ENCODE assay signal across 8 mouse cellular contexts in the genomic region with DNA sequence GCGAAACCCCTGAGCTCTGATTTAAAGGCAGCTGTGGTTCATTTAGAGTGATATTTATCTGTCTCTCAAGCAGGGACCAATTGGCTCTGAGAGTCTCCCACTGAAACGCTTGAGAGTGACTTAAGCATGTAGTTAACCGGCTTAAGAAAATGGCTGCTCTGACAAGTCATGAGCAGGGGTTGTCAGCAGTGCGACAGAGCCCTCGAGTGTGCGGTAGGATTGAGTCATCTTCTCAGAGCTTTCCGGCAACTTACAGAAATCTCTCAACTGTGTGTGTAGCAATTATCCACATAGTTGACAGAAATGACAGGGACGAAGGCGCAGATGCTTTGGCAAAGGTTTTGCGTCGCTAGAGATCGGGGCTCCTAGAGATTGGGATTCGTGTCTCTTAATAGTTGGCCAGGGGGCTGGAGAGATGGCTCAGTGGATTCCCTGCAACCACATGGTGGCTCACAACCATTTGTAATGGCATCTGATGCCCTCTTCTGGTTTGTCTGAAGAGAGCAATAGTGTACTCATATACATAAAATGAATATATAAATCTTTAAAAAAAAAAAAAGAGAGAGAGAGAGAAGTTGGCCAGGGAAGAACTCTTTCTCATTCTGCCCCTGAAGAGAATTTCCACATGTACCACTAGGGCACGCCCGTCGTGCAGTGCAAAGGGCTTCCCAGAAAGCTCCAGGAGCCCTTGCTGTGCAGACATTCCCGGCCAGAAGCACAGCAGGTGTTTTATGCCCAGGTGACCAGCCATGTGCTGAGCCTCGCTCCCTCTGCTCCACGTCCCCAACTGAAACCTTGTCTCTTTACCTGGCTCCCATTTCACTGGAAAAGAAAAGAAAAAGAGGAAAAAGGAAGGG. TPM values are rescaled to one million over a fixed set of nuclear protein-coding genes. Genes with fewer than 3 reads are reported as not detected.
DNase-seq lines count a peak whose midpoint lies in the region; ATAC-seq and TF ChIP-seq lines count a peak whose summit lies in the region.
"Had no signal": no experiment of that assay in that cellular context is flagged by ENCODE, and none has a peak within 500 bp of the region (broad histone marks: within the 10 kb centered on the region; RNA-seq: fewer than 3 reads in every experiment).

No protein-coding gene starts in this region.

- H3K27me3 ChIP-seq in hindbrain, embryonic 14.5 days (ENCODE audit: control insufficient read depth, insufficient read depth, low read length) = no peaks in the 10 kb centered on the region
- H3K27me3 ChIP-seq in hindbrain, embryonic 10.5 days (ENCODE audit: insufficient read depth, poor library complexity, severe bottlenecking) = no peaks in the 10 kb centered on the region; the same call in 1 of the 2 replicates
- peaks cover 6% of the 10 kb centered on the region for H3K27me3 ChIP-seq in CH12.LX (replicated peaks)
- H3K27me3 ChIP-seq: liver, embryonic 15.5 days had no signal

- H3K79me2 ChIP-seq in CH12.LX (replicated peaks; ENCODE audit: control insufficient read depth, extremely low read depth, insufficient read depth, poor library complexity, severe bottlenecking) = no peaks in the 10 kb centered on the region

- H3K9me3 ChIP-seq in hindbrain, embryonic 14.5 days (ENCODE audit: control insufficient read depth, low read length) = no peaks in the 10 kb centered on the region
- H3K9me3 ChIP-seq in hindbrain, embryonic 10.5 days = no peaks in the 10 kb centered on the region
- H3K9me3 ChIP-seq in CH12.LX (replicated peaks; ENCODE audit: low read length) = no peaks in the 10 kb centered on the region
- H3K9me3 ChIP-seq: liver, embryonic 15.5 days had no signal

- no peak overlapping the region for H3K9ac ChIP-seq in hindbrain, embryonic 14.5 days
- no peak overlapping the region for H3K9ac ChIP-seq in CH12.LX (ENCODE audit: insufficient read depth, low read depth)
- H3K9ac ChIP-seq: liver, embryonic 15.5 days had no signal

- in situ Hi-C loops in CH12.LX (cut with MboI; ENCODE audit: low pct_ligation_motif_present, low pct_unique_long_range_greater_than_20kb, low sequenced_read_pairs) = no loop called here

- dilution Hi-C loops in CH12.LX (cut with MboI; ENCODE audit: extremely low pct_ligation_motif_present, extremely low pct_unique_long_range_greater_than_20kb, low sequenced_read_pairs) = no loop called here

- TF ChIP-seq EP300 in CH12.LX (IDR thresholded peaks at IDR 0.05; ENCODE audit: low read length) = no peak

- TF ChIP-seq POLR2A in CH12.LX (IDR thresholded peaks at IDR 0.05; ENCODE audit: low read depth, low read length) = no peak

- no peaks in the 10 kb centered on the region for H3K36me3 ChIP-seq in hindbrain, embryonic 14.5 days (replicated peaks; ENCODE audit: control insufficient read depth, insufficient read depth)
- no peaks in the 10 kb centered on the region for H3K36me3 ChIP-seq in hindbrain, embryonic 10.5 days
- H3K36me3 ChIP-seq in CH12.LX (replicated peaks in 1 of 2; ENCODE audit: control insufficient read depth in 1 of 2, insufficient read depth in 1 of 2, low read length in 1 of 2) = no peaks in the 10 kb centered on the region
- H3K36me3 ChIP-seq: liver, embryonic 15.5 days had no signal

- H3K27ac ChIP-seq in hindbrain, embryonic 14.5 days = no peak overlapping the region
- no peak overlapping the region for H3K27ac ChIP-seq in hindbrain, embryonic 10.5 days
- H3K27ac ChIP-seq in CH12.LX (ENCODE audit: insufficient read depth, low read depth) = no peak overlapping the region
- H3K27ac ChIP-seq: liver, embryonic 15.5 days had no signal

- H3K4me2 ChIP-seq in hindbrain, embryonic 14.5 days (replicated peaks) = peak overlapping the region; percentile 22; the same call in 1 of the 2 replicates
- H3K4me2 ChIP-seq in CH12.LX (ENCODE audit: insufficient read depth, low read depth, poor library complexity, severe bottlenecking) = no peak overlapping the region
- H3K4me2 ChIP-seq: liver, embryonic 15.5 days had no signal

- peak; percentile 30 for TF ChIP-seq RAD21 in CH12.LX (IDR thresholded peaks at IDR 0.05; ENCODE audit: low read depth, low read length)

- peaks cover 13% of the 10 kb centered on the region; the same call in 1 of the 2 replicates for H3K4me1 ChIP-seq in hindbrain, embryonic 14.5 days (replicated peaks; ENCODE audit: control insufficient read depth, insufficient read depth, low read length)
- H3K4me1 ChIP-seq in hindbrain, embryonic 10.5 days (replicated peaks) = peaks cover 16% of the 10 kb centered on the region
- peaks cover 0 to 14% of the 10 kb centered on the region in 2 experiments; a peak in 2 of 4 replicates for H3K4me1 ChIP-seq in CH12.LX (ENCODE audit: control insufficient read depth in 1 of 2, insufficient read depth in 2 of 2)

- no peak overlapping the region for H3K4me3 ChIP-seq in hindbrain, embryonic 14.5 days (replicated peaks; ENCODE audit: low read length)
- H3K4me3 ChIP-seq in hindbrain, embryonic 10.5 days = no peak overlapping the region
- H3K4me3 ChIP-seq in CH12.LX (replicated peaks in 1 of 3; ENCODE audit: low read depth in 2 of 3, low read length in 2 of 3, poor library complexity in 1 of 3) = no peak overlapping the region
- H3K4me3 ChIP-seq: liver, embryonic 15.5 days had no signal

- TF ChIP-seq CTCF in CH12.LX (conservative IDR thresholded peaks at IDR 0.05 in 1 of 2, IDR thresholded peaks at IDR 0.05 in 1 of 2; ENCODE audit: low read depth in 2 of 2, low read length in 2 of 2) = peak in 1 of 2 experiments; percentile 67; a peak in 2 of 4 replicates

- WGBS in hindbrain, embryonic 14.5 days = 41% methylated on average over 19 of the region's 19 CpGs
- WGBS in hindbrain, embryonic 10.5 days = 46% methylated on average over 19 of the region's 19 CpGs

- no peak for DNase-seq in hindbrain, embryonic 14.5 days (ENCODE audit: low spot score)
- no peak for DNase-seq in hindbrain, embryonic 10.5 days (ENCODE audit: low spot score)
- no peak for DNase-seq in CH12.LX (ENCODE audit: extremely low read depth)
- peak; percentile 67 for DNase-seq in ZHBTc4 (ENCODE audit: low read depth, low spot score)
- DNase-seq in right cerebral cortex, adult 18-20 months = no peak
- DNase-seq in thymus, adult 18-20 months = no peak

- no peak for ATAC-seq in hindbrain, embryonic 14.5 days (ENCODE audit: low FRiP score)
- peak; percentile 35; the same call in 1 of the 2 replicates for ATAC-seq in megakaryocyte progenitor cell, adult 5-6 weeks (replicated peaks; ENCODE audit: poor library complexity)

TF ChIP-seq in CH12.LX, 34 proteins besides CTCF, POLR2A, EP300 and RAD21:
- TF ChIP-seq BHLHE40 (IDR thresholded peaks at IDR 0.05; ENCODE audit: low read depth, low read length) (no peak), SMC3 (IDR thresholded peaks at IDR 0.05; ENCODE audit: low read depth, low read length) (peak; percentile 42), E2F4 (IDR thresholded peaks at IDR 0.05; ENCODE audit: insufficient replicate concordance, low read depth, low read length) (no peak), CHD2 (IDR thresholded peaks at IDR 0.05; ENCODE audit: low read length) (no peak), MAX (IDR thresholded peaks at IDR 0.05; ENCODE audit: low read length) (peak; percentile 36; the same call in 1 of the 2 replicates), MYC (IDR thresholded peaks at IDR 0.05; ENCODE audit: low read depth, low read length) (peak; percentile 72; the same call in 1 of the 2 replicates), MXI1 (IDR thresholded peaks at IDR 0.05; ENCODE audit: low read depth, low read length) (no peak; the same call in 1 of the 2 replicates), HCFC1 (IDR thresholded peaks at IDR 0.05; ENCODE audit: low read depth, low read length) (no peak), POLR2AphosphoS2 (IDR thresholded peaks at IDR 0.05; ENCODE audit: low read depth, low read length) (no peak), ZNF384 (IDR thresholded peaks at IDR 0.05; ENCODE audit: low read depth, low read length) (peak; percentile 64)

RNA-seq across cellular contexts. Expression of gene Slc37a1, which starts 4.5 kb away (rescaled TPM):
- 10.4 and 11.6 TPM in 2 replicates for polyA plus RNA-seq in hindbrain, embryonic 14.5 days (2014; fragmentation: Nextera tagmentation; extraction: Ambion mirVana)
- polyA plus RNA-seq in hindbrain, embryonic 10.5 days (2016; fragmentation: Nextera tagmentation; extraction: Ambion mirVana) = 9.0 and 17.3 TPM in 2 replicates
- total RNA-seq in CH12.LX (2012; rRNA removed) = 4.7 and 6.6 TPM in 2 replicates
- 1.9 and 2.1 TPM in 2 replicates for total RNA-seq in CH12.LX (2014; rRNA removed)
- 2.2 and 2.4 TPM in 2 replicates for polyA plus RNA-seq in CH12.LX (2012; ENCODE audit: insufficient read length, low read depth)
- total RNA-seq in megakaryocyte progenitor cell, adult 5-6 weeks (2015) = 9.8 TPM in 2 replicates
- total RNA-seq in megakaryocyte progenitor cell, adult 5-6 weeks (2017) = 6.2 and 8.3 TPM in 2 replicates

RNA-seq across cellular contexts. Expression of gene Rsph1, which starts 4.9 kb away (rescaled TPM):
- polyA plus RNA-seq in hindbrain, embryonic 14.5 days (2014; fragmentation: Nextera tagmentation; extraction: Ambion mirVana) = 3.5 and 5.0 TPM in 2 replicates
- polyA plus RNA-seq in hindbrain, embryonic 10.5 days (2016; fragmentation: Nextera tagmentation; extraction: Ambion mirVana) = 4.1 and 7.7 TPM in 2 replicates
- not detected in 2 replicates for total RNA-seq in CH12.LX (2012; rRNA removed)
- total RNA-seq in CH12.LX (2014; rRNA removed) = not detected in 2 replicates
- not detected in 2 replicates for polyA plus RNA-seq in CH12.LX (2012; ENCODE audit: insufficient read length, low read depth)
- 0.72 and 1.4 TPM in 2 replicates for total RNA-seq in megakaryocyte progenitor cell, adult 5-6 weeks (2015)
- 1.8 and 3.0 TPM in 2 replicates for total RNA-seq in megakaryocyte progenitor cell, adult 5-6 weeks (2017)
